Mouse (Mus musculus) MN1 (cell line): ENCODE data around the gene Pigs.

Experiments used
- DNase-seq: peaks from one replicate; pipeline ENCODE4 v3.0.0-alpha.2; 2016; ENCODE audit warnings: low spot score

The Pigs gene

GRCm38 (mm10) chr11:78337040-78337439 is 8.8 kb downstream of the Pigs start:
- DNase-seq, result no peak

- DNase-seq, result no peak
Measured at GRCm38 (mm10) chr11:78341702-78342101, 13.5 kb downstream of the Pigs start.

- peak; percentile 76 for DNase-seq
Measured at GRCm38 (mm10) chr11:78343381-78344327, 15.4 kb downstream of the Pigs start, which contains the start of gene Unc119. Gene Unc119 (plus strand): TSS chr11:78343482.

GRCm38 (mm10) chr11:78344328-78344889 is 16.2 kb downstream of the Pigs start:
- peak; percentile 31 for DNase-seq

- peak; percentile 80 for DNase-seq
Measured at GRCm38 (mm10) chr11:78344890-78345715, 16.9 kb downstream of the Pigs start.

GRCm38 (mm10) chr11:78345801-78346200 is 17.6 kb downstream of the Pigs start:
- DNase-seq, result no peak

GRCm38 (mm10) chr11:78346326-78347069 is 18.3 kb downstream of the Pigs start:
- no peak for DNase-seq

GRCm38 (mm10) chr11:78347070-78347754 is 19.0 kb downstream of the Pigs start:
- peak; percentile 79 for DNase-seq

- no peak for DNase-seq
Measured at GRCm38 (mm10) chr11:78347908-78348307, 19.7 kb downstream of the Pigs start.

GRCm38 (mm10) chr11:78348474-78348873 is 20.3 kb downstream of the Pigs start:
- no peak for DNase-seq

GRCm38 (mm10) chr11:78349441-78350358 is 21.5 kb downstream of the Pigs start:
- no peak for DNase-seq

GRCm38 (mm10) chr11:78353081-78353480 is 24.9 kb downstream of the Pigs start:
- no peak for DNase-seq

- no peak for DNase-seq
Measured at GRCm38 (mm10) chr11:78354905-78355304, 26.7 kb downstream of the Pigs start.

GRCm38 (mm10) chr11:78355471-78356238 is 27.4 kb downstream of the Pigs start:
- peak; percentile 52 for DNase-seq

GRCm38 (mm10) chr11:78358330-78359007 is 30.3 kb downstream of the Pigs start:
- no peak for DNase-seq

GRCm38 (mm10) chr11:78360125-78360788 is 32.0 kb downstream of the Pigs start:
- peak; percentile 90 for DNase-seq

- no peak for DNase-seq
Measured at GRCm38 (mm10) chr11:78360789-78361131, 32.5 kb downstream of the Pigs start.
